Mouse (Mus musculus) heart, adult 8-10 months (tissue): Measurements from ENCODE around the gene Adgrg3. TPM values are rescaled to one million over a fixed set of nuclear protein-coding genes. Genes with fewer than 3 reads are reported as not detected.

ENCODE experiments used
- DNase-seq: peaks from one replicate; pipeline ENCODE4 v3.0.0; 2022; ENCODE audit warnings: low spot score
- total RNA-seq, 4 experiments: library from RNA; stranded (reverse); gene quantifications; 2 replicates each; pipeline ENCODE4 v1.2.4; 2022

The Adgrg3 gene
- total RNA-seq, 4 experiments from 2014 or later, result 0.75 to 1.3 (median 1.2) TPM

GRCm38 (mm10) chr8:94992996-94993724 lies 24.3 kb upstream of the Adgrg3 start:
- DNase-seq, result no peak

GRCm38 (mm10) chr8:94994006-94994405 lies 23.5 kb upstream of the Adgrg3 start:
- DNase-seq, result peak; percentile 31

DNA sequence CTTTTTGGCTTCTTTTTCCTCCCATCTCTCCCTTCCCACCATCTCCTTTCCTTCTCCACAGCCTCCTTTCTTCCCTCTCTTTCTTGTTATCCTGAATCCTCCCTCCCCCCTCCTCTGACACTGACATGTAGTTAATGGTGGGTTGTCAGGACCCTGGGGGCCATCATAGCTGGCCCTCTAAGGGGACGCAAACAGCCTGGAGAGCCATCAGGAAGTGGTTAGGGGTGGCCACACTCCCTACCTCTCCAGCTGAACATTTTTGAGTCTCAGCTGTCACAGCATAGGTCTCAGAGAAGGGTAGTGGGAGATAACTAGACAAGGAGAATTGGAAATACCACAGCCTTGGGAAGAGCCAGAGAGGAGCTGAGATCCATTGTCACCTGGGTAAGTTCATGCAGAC lies 23.0 kb upstream of the Adgrg3 start:
- no peak for DNase-seq

DNA sequence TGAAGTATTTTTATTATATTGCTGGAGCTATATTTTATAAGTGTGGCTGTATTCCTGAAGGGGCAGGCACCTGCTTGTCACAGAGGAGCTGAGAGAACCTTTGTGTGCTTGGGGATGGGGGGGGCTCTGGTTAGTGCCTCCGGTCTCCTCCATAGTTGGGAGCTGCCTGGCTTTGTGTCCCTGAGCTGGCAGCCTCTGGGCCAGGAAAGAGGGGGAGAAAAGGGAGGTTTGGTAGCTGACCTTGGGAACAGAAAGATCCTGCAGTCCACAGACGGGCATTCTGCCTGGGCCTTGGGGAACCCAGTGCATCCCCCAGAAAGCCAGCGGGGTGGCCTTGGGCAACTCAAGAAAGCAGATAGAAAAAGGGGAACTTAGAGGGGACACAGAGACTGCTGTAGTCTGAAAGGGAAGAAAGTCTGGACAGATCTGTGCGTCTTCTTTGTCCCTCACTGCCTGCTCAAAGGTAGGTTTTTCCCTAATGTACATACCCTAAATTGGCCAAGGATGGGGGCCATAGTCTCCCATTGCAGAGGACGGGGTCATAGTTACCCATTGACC lies 22.1 kb upstream of the Adgrg3 start:
- no peak for DNase-seq

GRCm38 (mm10) chr8:94996037-94996436 lies 21.5 kb upstream of the Adgrg3 start:
- no peak for DNase-seq

- DNase-seq, result no peak
Observed at GRCm38 (mm10) chr8:94996899-94997856, 20.3 kb upstream of the Adgrg3 start.

GRCm38 (mm10) chr8:94997857-94998243 lies 19.6 kb upstream of the Adgrg3 start:
- DNase-seq, result no peak

- DNase-seq, result no peak
Observed at GRCm38 (mm10) chr8:94998431-94998830, 19.1 kb upstream of the Adgrg3 start.

- peak; percentile 83 for DNase-seq
Observed at GRCm38 (mm10) chr8:94999004-94999403, 18.5 kb upstream of the Adgrg3 start.

DNA sequence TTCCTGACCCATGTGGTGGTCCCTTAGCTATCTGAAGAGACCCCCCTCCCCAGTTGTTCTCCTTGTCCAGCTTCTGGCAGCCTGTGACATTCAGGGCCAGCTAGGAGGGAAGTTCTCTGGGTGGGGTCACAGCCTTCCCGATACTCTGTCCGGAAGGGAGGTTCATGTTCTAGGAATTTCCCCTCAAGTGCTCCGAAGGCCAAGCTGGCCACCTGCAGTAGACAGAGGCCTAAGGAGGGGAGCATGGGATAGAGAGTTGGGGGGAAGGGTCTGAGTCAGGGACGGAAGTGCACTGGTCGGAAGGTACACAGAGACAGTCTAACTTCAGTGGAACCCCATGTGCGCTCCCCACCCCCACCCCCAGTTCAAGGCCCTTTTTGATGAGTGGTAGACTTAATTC lies 17.5 kb upstream of the Adgrg3 start:
- peak; percentile 83 for DNase-seq

GRCm38 (mm10) chr8:95000684-95001083 lies 16.8 kb upstream of the Adgrg3 start:
- DNase-seq, result peak; percentile 69

- DNase-seq, result no peak
Observed at GRCm38 (mm10) chr8:95001165-95001564, 16.3 kb upstream of the Adgrg3 start.

DNA sequence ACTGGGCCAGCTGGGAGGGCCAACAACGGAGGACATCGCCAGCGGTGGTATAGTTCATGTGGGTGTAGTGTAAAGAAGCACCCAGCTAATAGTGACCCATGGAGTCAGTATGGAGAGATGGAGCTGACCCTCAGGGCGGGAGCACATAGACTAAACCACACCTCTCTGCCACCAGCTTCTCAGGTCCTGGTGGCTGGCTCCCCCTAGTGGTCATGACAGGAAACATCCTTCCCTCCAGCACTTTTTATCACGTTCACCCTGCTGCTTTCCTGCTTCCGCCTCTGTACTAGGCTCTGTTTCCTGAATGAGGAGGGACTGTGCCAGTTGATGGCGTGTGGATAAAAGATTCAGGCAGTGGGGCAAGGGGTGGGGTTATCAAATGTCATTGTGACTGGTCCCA lies 15.8 kb upstream of the Adgrg3 start:
- peak; percentile 89 for DNase-seq

DNA sequence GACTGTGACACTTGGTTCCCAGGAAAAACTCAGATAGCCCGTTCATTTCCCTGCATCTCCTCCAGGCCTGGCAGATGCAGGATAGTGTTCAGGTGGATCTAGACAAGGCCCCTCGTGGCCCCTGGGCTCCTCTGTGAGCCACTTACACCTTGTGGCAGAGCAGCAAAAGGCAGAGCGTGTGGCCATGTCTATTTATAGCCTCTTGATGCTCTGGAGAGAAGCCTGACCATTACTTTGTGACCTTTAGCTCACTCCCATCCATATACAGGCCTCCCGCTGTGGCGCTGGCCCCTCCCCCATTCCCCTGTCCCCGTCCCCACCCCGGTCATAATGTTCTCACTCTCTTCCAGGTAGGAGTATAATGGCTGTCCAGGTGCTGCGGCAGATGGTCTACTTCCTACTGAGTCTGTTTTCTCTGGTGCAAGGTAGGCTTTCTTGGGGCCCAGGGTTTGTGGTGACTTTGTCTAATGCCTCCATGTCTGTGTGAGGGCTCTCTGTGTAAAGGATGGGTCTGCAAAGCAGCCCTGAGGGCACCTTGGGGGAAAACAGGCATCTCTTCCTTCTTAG lies 15.3 kb upstream of the Adgrg3 start:
- no peak for DNase-seq

DNA sequence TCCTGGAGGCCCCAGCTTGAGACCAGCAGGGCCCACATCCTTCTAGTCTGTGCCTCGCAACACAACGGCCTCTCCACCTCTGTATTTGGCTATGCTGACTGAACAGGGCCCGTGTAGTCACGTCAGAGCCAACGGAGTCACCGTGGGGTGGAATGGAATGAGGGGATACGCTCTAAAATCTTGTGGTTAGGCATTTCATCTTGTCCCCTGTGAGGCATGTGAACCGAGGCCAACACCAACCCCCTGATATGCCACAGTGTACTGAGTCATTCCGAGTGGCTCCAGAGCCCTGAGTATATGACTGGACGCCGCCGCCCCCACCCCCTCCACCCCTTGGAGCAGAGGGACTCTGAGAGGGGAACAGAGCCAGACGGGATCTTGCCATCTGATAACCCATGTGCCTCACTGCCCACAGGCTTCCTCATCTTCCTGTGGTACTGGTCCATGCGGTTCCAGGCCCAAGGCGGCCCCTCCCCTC lies 5.0 kb upstream of the Adgrg3 start:
- no peak for DNase-seq

DNA sequence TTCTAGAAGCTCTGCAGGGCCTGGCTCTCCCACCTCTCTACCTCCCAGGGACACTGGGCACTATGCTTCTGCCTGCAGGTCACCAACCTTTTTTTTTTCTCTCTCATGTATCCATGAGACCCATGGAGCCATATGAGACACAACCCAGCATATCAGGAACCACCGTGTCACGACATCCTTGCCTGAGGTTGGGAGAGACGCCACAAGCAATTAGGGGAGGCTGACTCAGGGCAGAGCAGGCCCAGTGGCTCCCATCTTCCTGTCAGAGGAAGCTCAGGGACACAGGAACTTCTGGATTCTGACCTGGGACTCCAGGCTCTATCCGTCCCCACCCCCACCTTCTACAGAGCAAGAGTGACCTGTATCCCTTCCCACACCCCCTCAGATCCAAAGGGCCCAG lies 1.6 kb upstream of the Adgrg3 start:
- no peak for DNase-seq

DNA sequence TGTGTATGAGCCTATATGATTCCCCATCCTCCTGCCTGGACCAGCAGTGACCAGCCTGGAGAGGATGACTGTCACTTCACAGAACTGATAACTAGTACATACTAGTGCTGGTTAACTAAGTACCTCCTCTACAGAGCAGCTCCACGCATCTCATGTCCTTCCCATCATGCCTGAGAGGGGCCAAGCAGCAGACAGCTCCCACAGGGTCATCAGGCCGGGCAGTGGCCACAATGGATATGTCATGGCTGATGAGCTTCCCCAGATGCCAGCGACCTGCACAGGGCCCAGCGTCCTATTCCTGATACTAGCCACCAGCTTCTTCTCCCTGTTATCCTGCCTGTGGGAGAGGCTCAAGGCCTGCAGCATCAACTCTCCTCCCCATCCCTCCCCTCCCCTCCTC lies 808 bp upstream of the Adgrg3 start:
- DNase-seq, result no peak

DNA sequence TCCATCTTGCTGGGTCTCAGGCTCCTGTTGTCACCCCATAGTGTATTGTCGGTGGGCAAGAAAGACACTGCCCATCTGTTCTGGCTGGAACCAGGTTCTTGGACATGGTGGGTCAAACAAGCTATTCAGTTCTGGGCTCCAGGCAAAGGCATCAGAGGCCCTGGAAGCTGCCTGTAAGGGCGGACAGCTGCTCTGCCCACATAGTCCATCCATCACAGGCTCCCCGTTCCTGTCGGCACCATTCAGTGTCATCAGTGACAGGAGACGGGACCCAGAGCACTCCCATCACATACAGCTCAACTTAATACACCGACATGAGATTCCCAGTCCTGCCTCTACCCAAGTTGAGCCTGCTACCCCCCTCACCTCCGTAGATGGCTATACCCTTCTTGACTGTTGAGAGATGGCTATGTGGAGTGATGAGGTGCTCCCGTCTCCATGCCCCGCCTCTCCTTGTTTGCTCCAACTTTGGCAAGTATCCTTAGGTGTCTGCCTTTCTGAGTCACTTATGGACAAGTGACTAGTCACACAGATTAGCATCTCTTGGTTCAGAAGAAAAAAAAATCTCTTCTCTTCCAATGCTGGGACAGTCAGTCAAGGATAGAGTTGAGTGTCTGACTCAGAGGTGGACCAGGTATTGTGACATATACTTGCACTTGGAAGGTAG lies 610 bp downstream of the Adgrg3 start:
- no peak for DNase-seq

GRCm38 (mm10) chr8:95020293-95020777 lies 2.8 kb downstream of the Adgrg3 start:
- no peak for DNase-seq

DNA sequence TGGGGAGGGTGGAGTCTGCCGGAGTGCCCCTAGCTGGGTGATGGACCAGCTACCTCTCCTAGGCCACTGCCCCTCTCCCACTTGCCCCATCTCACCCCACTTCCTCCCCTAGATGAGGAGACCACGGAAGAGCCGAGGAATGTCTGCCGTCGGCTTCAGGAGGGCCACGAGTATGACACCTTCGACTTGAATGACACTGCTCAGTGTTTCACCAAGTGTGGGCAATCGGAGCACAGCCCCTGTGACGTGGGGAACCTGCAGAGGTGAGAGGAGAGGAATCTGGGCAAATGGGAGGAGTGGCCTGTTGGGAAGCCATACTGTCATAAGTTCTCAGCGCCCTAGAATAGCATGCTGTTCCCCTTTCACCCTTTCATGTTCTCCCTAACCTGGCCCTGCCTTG lies 3.3 kb downstream of the Adgrg3 start:
- DNase-seq, result no peak

GRCm38 (mm10) chr8:95023201-95023600 lies 5.7 kb downstream of the Adgrg3 start:
- DNase-seq, result no peak
